Mouse (Mus musculus): ENCODE results near the gene Mst1r. TPM values are rescaled to one million over a fixed set of nuclear protein-coding genes. Genes with fewer than 3 reads are reported as not detected.

The Mst1r gene
- polyA plus RNA-seq, 1 experiment from 2014 or later, result 1.1 TPM

GRCm38 (mm10) chr9:107960928-107961327 is 54.3 kb downstream of the Mst1r start:
- H3K9me3 ChIP-seq (replicated peaks; ENCODE audit: low read length), result no peaks in the 10 kb centered on the region
- H3K27me3 ChIP-seq (ENCODE audit: insufficient read depth, low read length), result no peaks in the 10 kb centered on the region
- ATAC-seq (replicated peaks; ENCODE audit: low FRiP score, low read depth) (no peak), DNase-seq (ENCODE audit: low spot score) (peak; percentile 36)
- no peak overlapping the region for H3K9ac ChIP-seq (ENCODE audit: low read depth, low read length)
- H3K4me1 ChIP-seq (replicated peaks; ENCODE audit: insufficient read depth, low read length), result no peaks in the 10 kb centered on the region
- 82% methylated on average over 4 of the region's 4 CpGs for WGBS
- peaks cover 9% of the 10 kb centered on the region for H3K36me3 ChIP-seq (ENCODE audit: insufficient read depth, low read length)
- no peak overlapping the region for H3K27ac ChIP-seq
- H3K4me3 ChIP-seq (replicated peaks; ENCODE audit: low read depth, low read length), result no peak overlapping the region
- peak; percentile 52 for TF ChIP-seq CTCF (IDR thresholded peaks at IDR 0.05; ENCODE audit: low read depth)
- no peak overlapping the region for H3K4me2 ChIP-seq (ENCODE audit: low read length)

DNA sequence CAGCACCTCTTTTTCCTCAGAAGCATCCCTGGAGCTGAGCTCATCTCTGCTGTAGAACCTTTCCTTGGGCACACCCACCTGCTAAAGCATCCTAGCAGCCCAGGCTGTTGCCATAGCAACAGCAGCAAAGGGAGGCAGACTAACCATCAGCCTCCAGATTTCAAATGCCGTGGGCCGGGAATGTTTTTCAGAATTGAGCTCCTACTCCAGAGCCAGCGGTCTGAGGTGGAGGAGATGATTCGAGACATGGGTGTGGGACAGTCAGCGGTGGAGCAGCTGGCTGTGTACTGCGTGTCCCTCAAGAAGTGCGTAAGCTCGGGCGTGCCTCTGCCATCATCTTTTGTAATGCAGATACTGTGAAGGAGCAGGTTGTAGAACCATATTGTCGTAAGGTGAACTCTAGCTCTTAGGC is 54.7 kb downstream of the Mst1r start:
- WGBS, result 81% methylated on average over 10 of the region's 10 CpGs
- no peak overlapping the region for H3K4me2 ChIP-seq (ENCODE audit: low read length)
- no peaks in the 10 kb centered on the region for H3K4me1 ChIP-seq (replicated peaks; ENCODE audit: insufficient read depth, low read length)
- no peak overlapping the region for H3K27ac ChIP-seq
- H3K4me3 ChIP-seq (replicated peaks; ENCODE audit: low read depth, low read length), result no peak overlapping the region
- H3K9ac ChIP-seq (ENCODE audit: low read depth, low read length), result no peak overlapping the region
- no peaks in the 10 kb centered on the region for H3K27me3 ChIP-seq (ENCODE audit: insufficient read depth, low read length)
- no peak for DNase-seq (ENCODE audit: low spot score)
- no peak for ATAC-seq (replicated peaks; ENCODE audit: low FRiP score, low read depth)
- no peak for TF ChIP-seq CTCF (IDR thresholded peaks at IDR 0.05; ENCODE audit: low read depth)
- H3K36me3 ChIP-seq (ENCODE audit: insufficient read depth, low read length), result peaks cover 9% of the 10 kb centered on the region
- H3K9me3 ChIP-seq (replicated peaks; ENCODE audit: low read length), result no peaks in the 10 kb centered on the region

DNA sequence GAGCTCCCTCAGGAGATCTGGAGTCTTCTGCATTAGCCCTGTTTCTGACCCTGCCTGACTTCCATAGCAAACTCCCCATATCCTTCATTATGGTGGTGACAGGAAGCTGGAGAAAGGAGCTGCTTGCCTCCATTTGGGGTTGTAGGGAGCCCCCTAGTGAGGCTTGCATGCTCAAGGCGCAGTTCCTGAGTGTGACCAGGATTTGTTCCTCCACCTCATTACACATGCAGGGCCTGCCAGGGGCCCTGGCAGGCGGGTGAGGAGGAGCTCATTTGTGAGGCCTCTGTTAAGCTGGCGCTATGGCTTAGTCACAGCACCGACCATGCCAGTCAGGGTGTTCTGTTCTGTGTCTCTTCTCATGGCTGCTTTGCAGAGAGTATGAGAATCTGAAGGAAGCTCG is 55.2 kb downstream of the Mst1r start:
- Histone ChIP-seq H3K9me3 (replicated peaks; ENCODE audit: low read length) (no peaks in the 10 kb centered on the region), H3K9ac (ENCODE audit: low read depth, low read length) (no peak overlapping the region), H3K36me3 (ENCODE audit: insufficient read depth, low read length) (peaks cover 9% of the 10 kb centered on the region), H3K4me3 (replicated peaks; ENCODE audit: low read depth, low read length) (no peak overlapping the region), H3K4me2 (ENCODE audit: low read length) (no peak overlapping the region), H3K4me1 (replicated peaks; ENCODE audit: insufficient read depth, low read length) (no peaks in the 10 kb centered on the region), H3K27me3 (ENCODE audit: insufficient read depth, low read length) (no peaks in the 10 kb centered on the region), H3K27ac (no peak overlapping the region)
- peak; percentile 67 for DNase-seq (ENCODE audit: low spot score)
- peak; percentile 65 for TF ChIP-seq CTCF (IDR thresholded peaks at IDR 0.05; ENCODE audit: low read depth)
- ATAC-seq (replicated peaks; ENCODE audit: low FRiP score, low read depth), result no peak
- WGBS, result 45% methylated on average over 5 of the region's 5 CpGs

DNA sequence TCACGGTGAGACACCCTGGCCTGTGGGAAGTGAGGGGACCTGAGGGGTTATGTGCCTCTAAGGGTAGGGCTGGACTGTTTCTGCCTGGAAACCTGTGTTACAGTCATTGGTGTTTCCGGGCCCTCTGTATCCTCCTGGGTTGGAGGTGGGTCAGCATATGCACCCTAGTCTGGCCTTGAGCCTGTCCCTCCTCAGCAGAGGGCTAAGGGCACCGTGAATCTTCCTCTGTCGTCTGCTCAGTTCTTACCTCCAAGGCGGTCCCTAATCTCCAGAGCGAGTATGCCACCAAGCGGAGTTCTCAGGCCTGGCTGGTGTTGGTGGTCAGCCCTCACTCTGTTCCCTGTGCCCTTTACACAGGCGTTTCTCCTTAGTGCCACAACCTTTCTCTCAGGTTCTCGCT is 56.2 kb downstream of the Mst1r start:
- DNase-seq (ENCODE audit: low spot score) (no peak), ATAC-seq (replicated peaks; ENCODE audit: low FRiP score, low read depth) (no peak)
- H3K27me3 ChIP-seq (ENCODE audit: insufficient read depth, low read length), result no peaks in the 10 kb centered on the region
- no peaks in the 10 kb centered on the region for H3K9me3 ChIP-seq (replicated peaks; ENCODE audit: low read length)
- H3K4me2 ChIP-seq (ENCODE audit: low read length), result no peak overlapping the region
- WGBS, result 95% methylated on average over 9 of the region's 9 CpGs
- H3K27ac ChIP-seq, result no peak overlapping the region
- no peak for TF ChIP-seq CTCF (IDR thresholded peaks at IDR 0.05; ENCODE audit: low read depth)
- no peak overlapping the region for H3K9ac ChIP-seq (ENCODE audit: low read depth, low read length)
- peaks cover 5% of the 10 kb centered on the region for H3K36me3 ChIP-seq (ENCODE audit: insufficient read depth, low read length)
- no peaks in the 10 kb centered on the region for H3K4me1 ChIP-seq (replicated peaks; ENCODE audit: insufficient read depth, low read length)
- no peak overlapping the region for H3K4me3 ChIP-seq (replicated peaks; ENCODE audit: low read depth, low read length)

- Histone ChIP-seq H3K36me3 (ENCODE audit: insufficient read depth, low read length) (peaks cover 4% of the 10 kb centered on the region), H3K27ac (no peak overlapping the region), H3K4me2 (ENCODE audit: low read length) (no peak overlapping the region), H3K4me3 (replicated peaks; ENCODE audit: low read depth, low read length) (no peak overlapping the region), H3K9me3 (replicated peaks; ENCODE audit: low read length) (no peaks in the 10 kb centered on the region), H3K27me3 (ENCODE audit: insufficient read depth, low read length) (no peaks in the 10 kb centered on the region), H3K9ac (ENCODE audit: low read depth, low read length) (no peak overlapping the region), H3K4me1 (replicated peaks; ENCODE audit: insufficient read depth, low read length) (no peaks in the 10 kb centered on the region)
- 15% methylated on average over 5 of the region's 5 CpGs for WGBS
- peak; percentile 98 for TF ChIP-seq CTCF (IDR thresholded peaks at IDR 0.05; ENCODE audit: low read depth)
- ATAC-seq (replicated peaks; ENCODE audit: low FRiP score, low read depth) (peak; percentile 55), DNase-seq (ENCODE audit: low spot score) (peak; percentile 95)
These were observed 57.0 kb downstream of the Mst1r start for GRCm38 (mm10) chr9:107963700-107964099.

DNA sequence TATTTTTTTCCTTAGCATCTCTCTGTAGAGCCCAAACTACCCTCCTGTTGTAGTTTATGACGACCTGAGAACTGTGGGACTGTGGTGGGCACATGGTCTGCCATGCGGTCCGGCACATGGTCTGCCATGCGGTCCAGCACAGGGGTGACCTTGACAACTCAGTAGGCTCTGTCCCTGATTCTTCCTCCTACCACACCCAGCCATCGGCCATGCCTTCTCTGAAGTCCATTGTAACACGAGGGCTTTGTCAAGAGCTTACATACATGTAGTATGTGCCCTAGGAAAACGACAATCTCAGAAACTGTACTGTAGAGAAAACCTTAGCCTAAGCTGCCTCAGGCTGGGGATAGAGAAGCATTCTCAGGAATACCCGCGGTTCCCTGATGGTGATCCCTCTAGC is 58.0 kb downstream of the Mst1r start:
- no peak for DNase-seq (ENCODE audit: low spot score)

GRCm38 (mm10) chr9:107966676-107967075 is 60.0 kb downstream of the Mst1r start:
- WGBS, result 77% methylated on average over 10 of the region's 10 CpGs
- Histone ChIP-seq H3K9ac (ENCODE audit: low read depth, low read length) (no peak overlapping the region), H3K4me2 (ENCODE audit: low read length) (no peak overlapping the region), H3K27me3 (ENCODE audit: insufficient read depth, low read length) (no peaks in the 10 kb centered on the region), H3K27ac (no peak overlapping the region), H3K4me1 (replicated peaks; ENCODE audit: insufficient read depth, low read length) (no peaks in the 10 kb centered on the region), H3K4me3 (replicated peaks; ENCODE audit: low read depth, low read length) (no peak overlapping the region), H3K36me3 (ENCODE audit: insufficient read depth, low read length) (no peaks in the 10 kb centered on the region), H3K9me3 (replicated peaks; ENCODE audit: low read length) (no peaks in the 10 kb centered on the region)
- ATAC-seq (replicated peaks; ENCODE audit: low FRiP score, low read depth) (no peak), DNase-seq (ENCODE audit: low spot score) (no peak)
- TF ChIP-seq CTCF (IDR thresholded peaks at IDR 0.05; ENCODE audit: low read depth), result no peak

More for the DNA sequence above, 58.0 kb downstream of the Mst1r start:
- H3K9ac ChIP-seq (ENCODE audit: low read depth, low read length), result no peak overlapping the region
- H3K4me1 ChIP-seq (replicated peaks; ENCODE audit: insufficient read depth, low read length), result no peaks in the 10 kb centered on the region
- no peak overlapping the region for H3K27ac ChIP-seq
- no peak overlapping the region for H3K4me2 ChIP-seq (ENCODE audit: low read length)
- no peak for TF ChIP-seq CTCF (IDR thresholded peaks at IDR 0.05; ENCODE audit: low read depth)
- no peak overlapping the region for H3K4me3 ChIP-seq (replicated peaks; ENCODE audit: low read depth, low read length)
- ATAC-seq (replicated peaks; ENCODE audit: low FRiP score, low read depth), result no peak
- no peaks in the 10 kb centered on the region for H3K27me3 ChIP-seq (ENCODE audit: insufficient read depth, low read length)
- 90% methylated on average over 9 of the region's 9 CpGs for WGBS
- H3K9me3 ChIP-seq (replicated peaks; ENCODE audit: low read length), result no peaks in the 10 kb centered on the region
- no peaks in the 10 kb centered on the region; the same call in 1 of the 2 replicates for H3K36me3 ChIP-seq (ENCODE audit: insufficient read depth, low read length)

Measured in kidney, postnatal 0 days (tissue).